Mouse (Mus musculus) kidney, postnatal 4 days (tissue): ENCODE measurements at regions not wholly inside any gene's neighbourhood (a gene's known extent, or its start where the extent isn't known, plus 50 kb on each side); places are given as distances from the start of the nearest gene placed in this dataset.
A peak's percentile ranks its signal among the peaks of the same experiment; 100 is the strongest.

Experiments
- DNase-seq, 2 experiments: peaks; one replicate each; pipeline ENCODE4 v3.0.0; 2021; ENCODE audit warnings: mixed read lengths in 2 of 2

DNA sequence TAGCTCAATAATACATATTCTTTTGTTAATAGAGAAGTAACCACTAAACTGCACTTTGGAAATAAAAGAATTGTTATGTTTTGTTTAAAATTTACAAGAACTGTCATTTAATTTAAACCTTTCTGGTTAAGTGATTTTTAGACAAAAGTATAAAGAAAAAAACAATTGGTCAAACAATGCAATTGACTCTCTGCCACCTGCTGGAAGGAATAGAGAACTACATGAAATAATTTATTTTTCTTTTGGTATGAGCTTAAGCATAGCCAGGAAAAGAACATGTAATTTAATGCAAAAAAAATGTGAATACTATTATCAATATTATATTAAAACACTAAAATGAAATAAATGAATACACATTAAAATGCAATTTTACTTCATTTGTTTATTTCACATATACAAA, 465.5 kb upstream of the Pcdh10 start:
- DNase-seq = no peak

DNA sequence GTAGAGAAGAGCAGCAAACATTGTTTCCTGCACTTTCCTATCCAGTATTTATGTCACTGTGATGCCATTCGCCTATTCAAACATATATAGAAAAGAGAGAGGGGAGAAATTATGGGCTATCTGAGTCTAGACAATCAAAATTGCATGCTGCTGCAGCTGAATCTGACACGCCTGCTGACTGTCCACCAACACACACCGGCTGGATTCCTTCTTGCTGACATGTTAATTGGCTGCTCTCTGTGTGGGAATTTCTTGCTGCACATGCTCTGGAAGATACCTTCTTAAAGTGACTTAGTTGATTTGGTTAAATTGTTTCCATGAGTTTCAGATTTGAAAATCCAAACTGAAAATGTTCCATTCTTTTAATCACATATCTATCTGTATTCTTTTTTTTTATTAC, 463.9 kb upstream of the Pcdh10 start:
- DNase-seq = peak; percentile 58 to 62
